Mouse (Mus musculus): ENCODE results near the gene Slc6a16.

The Slc6a16 gene

DNA sequence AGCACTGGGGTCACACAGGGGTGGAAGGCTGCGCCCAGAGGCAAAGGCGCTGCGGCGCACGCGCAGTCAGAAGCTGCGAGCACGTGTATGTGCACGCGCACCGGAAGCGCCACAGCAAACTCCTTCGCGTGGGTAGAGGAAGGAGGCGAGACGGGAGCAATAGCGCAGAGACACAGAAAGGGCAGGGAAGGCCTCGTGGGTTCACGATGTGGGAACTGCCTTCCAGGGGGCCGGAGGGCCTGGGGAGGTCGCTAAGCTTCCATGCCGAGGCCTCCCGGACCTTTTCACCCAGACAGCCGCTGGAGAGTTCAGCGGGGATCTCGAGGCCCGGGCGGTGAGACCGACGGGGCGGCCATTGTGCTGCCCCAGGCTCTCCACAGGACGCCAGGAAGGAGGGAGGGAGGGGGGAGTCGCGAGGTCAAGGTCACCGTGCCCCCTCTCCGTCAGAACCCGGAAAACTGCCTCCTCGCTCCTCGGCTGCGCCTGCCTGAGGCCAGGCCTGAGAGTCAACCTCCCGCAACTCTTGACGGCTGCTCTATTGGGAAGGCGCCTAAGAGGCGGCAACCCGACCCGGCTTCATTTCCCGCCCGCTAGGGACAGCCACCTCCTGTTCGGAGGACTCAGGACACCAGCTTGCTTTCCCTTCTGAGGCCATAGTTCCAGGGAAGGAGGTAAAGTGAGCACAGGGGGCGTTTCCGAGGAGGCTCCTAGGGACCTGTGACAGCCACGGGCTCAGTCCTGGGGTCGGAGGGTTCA, at the start of gene Slc6a16:
TSS of gene Slc6a16 (plus strand) at position 453 of the 756 bp plus-strand sequence.
- in situ Hi-C loops (cut with MboI) = no loop called here

DNA sequence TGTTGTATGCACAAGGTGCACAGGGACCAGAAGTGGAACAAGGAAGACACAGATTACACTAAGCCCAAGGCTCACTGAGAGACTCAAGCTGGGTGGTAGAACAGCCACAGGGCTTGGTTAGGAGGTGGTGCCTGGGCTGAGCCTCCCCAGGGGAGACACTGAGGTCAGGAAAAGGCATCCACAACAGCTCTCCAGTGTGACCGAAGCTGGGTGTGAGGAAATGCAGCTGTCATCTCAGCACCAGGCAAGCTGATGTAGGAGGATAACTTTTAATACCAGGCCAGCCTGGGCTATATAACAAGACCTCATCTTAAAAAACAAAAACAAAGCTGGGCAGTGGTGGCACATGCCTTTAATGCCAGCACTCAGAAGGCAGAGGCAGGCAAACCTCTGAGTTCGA, 49.7 kb upstream of the Slc6a16 start:
- in situ Hi-C loops (cut with MboI) = no loop called here

DNA sequence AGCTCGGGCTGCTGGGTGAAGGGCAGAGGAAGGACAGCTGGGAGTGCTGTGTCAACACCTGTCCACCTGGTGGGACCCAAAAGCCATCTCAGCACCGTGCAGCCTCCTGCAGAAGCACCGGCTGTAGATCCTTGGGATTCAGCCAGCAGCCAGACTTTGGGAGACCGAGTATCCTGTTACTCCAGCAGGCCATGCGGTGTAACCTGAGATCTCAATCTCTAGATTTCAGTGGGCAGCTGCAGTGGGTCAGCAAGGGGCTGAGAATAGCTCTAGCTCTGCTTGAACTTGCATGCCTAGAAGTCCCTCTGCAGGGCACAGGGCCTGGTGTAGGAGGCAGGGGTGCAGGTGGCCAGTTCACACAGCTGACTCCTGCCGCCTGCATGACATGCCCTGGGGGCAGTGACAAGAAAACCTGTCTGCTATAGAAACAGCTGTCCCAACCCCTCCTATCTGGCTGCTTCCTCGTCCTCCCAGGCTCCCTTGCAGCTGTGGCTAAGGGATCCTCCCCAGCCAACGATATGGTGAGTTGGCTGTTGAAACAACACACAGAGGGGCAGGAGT, 49.0 kb upstream of the Slc6a16 start:
- in situ Hi-C loops (cut with MboI) = no loop called here

DNA sequence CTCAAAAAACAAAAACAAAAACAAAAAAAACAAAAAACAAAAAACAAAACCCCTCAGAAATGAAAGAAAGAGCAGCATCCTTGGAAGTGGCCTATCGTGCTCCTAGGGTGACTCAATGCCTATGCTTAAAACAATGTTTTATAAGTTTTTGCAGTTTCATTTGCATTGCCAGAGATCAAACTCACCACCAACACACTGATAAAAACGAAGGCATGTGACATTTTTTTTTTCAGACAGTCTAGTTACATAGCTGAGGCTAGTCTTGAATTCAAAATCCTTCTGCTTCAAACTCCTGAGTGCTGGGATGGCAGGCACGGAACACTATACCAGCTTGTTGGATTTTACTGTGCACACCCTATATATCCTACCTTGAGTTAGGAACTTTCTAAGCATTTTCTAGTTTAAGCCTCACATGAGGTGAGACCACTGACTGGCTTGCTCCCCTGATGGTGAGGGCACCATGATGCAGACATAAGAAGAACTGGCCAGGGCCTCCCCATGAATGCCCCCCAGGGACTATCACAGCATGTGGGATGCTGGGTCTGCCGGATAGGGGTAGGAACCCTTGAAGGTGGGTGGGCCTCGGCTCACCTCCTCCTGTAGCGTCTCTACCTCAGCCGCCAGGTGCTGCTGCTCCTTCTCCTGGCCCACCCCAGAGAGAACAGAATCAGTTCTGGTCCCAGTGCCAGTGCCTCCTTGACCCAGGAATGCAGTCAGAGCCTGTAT, 48.1 kb upstream of the Slc6a16 start:
- in situ Hi-C loops (cut with MboI) = no loop called here

DNA sequence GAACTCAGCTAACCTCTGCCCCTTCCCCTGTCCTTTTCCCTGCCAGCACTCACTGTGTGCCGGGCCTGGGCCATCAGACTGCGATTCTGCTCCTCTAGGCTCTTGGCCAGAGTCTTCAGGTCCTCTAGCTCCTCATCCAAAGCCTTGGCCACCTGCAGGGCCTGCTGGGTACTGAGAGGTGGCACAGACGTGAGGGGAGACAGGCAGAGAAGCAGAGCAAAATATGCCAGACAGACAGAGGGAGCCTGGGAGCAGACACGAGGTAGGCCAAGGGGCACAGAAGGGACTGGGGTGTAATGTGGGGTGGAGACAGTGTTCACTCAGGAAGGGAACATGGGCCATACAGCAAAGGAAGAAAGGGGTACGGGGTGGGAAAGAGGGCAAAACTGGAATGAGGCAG, 47.5 kb upstream of the Slc6a16 start:
- in situ Hi-C loops (cut with MboI) = no loop called here

DNA sequence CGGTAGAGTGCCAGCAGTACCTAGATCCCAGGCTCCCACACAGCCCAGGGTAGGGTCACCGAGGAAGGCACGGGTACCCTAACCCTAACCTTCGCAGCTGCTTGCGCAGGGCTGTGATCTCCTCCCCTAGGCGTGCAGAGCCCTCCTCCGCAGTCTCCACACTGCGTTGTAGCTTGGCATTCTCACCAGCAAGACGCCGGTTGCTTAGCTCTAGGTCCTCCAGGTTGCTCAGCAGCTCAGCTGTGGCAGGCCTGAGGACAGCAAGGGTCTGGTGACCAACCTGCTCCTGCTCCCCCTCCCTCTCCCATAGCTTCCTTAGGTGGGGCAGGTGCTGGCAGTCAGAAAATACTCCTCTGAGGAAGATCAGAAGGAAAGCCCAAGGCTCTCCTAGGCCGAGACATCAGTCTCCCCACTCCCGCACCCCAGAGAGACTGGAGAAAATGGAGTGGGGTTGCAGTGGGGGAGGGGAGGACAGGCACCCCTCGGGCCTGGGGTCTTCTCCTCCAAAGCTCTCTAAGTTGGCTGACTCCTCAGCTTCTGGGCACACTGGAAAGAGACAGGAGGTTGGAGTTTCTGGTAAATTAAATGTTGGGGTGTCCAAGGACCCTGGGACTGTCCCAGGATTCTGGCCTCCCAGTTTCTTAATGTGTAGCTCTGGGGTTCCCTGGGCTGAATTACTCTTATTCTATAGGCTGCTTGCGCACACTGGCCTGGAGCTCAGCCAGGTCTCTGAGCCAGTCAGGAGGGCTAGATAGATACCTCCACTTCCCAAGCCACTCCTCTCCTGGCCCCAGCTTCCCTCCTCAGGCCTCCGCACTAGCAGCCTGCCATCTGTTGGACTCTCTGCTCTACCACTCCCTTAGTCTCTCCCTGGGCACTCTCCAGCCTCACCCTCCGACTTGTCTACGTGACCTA, 46.8 kb upstream of the Slc6a16 start:
- in situ Hi-C loops (cut with MboI) = no loop called here

DNA sequence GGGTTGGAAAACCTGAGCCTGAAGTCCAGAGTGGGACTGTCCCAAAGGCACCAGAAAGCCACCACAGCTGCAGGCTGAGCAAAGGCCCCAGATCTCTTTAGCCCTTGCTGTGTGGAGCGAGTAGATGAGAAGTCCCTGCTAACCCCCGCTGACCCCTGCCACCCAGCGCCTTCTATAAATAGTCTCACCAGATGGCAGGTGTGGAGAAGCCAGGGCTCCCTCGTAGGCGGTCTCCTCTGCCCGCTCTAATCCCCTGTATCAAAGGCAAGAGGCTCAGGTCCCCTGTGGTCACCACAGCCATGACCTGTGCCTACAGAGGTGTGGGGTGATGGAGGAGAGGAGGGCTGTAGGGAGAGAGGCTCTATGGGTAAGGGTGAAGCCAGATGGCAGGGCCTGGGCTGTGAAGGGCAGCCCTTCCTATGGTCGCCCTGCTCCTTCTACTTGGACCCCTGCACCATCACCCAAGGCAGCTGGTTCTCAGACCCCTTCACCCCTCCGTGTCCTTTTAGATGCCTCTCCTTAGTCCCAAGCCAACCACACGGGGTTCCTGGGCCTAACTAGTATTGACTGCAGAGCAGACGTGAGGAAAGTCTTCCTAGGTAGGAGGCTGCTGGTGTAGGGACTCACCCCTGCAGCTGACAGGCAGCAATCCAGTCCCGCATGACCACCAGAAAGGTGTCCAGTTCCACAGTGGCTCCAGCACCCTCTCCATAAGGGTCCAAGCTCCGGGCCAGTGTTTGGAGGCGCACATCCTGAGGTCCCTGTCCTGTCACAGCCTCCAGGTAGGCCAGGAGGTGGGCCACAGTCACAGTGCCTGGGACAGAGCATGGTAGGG, 45.3 kb upstream of the Slc6a16 start:
- in situ Hi-C loops (cut with MboI) = no loop called here

DNA sequence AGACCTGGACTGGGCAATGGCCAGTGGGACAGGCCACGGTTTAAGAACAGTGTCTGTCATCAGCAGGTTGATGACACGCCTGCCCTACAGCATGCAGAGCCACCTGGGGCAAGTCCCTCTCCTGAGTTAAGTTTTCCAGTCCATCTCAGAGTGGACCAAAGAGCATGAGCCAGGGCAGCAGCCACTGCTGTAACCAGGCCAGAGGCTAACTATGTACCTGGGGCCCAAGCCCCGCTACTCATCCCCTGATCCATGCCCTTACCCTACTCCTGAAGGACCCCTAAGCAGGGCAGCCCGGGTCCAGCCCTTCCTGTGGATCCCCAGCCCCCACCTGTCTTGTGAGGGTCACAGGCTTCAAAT, 44.7 kb upstream of the Slc6a16 start:
- in situ Hi-C loops (cut with MboI) = no loop called here

DNA sequence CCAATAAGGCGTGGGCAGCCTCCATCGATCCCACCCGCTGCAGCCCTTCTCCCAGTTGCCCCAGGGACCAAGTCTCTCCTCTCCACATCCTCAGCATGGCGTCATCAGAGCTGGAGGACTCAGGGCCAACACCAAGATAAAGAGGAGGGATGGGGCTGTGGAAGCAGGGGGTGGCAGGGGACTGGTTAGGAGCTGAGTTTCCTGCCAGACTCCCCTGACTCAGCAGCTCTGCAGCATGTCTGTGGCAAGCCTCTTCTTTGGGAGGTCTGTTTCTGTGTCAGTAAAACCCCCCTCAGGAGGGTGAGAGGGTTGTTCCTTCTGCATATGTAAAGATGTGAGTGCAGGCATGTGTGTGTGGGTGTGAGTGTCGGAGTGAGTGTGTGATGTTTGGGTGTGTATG, 43.9 kb upstream of the Slc6a16 start:
- in situ Hi-C loops (cut with MboI) = no loop called here

DNA sequence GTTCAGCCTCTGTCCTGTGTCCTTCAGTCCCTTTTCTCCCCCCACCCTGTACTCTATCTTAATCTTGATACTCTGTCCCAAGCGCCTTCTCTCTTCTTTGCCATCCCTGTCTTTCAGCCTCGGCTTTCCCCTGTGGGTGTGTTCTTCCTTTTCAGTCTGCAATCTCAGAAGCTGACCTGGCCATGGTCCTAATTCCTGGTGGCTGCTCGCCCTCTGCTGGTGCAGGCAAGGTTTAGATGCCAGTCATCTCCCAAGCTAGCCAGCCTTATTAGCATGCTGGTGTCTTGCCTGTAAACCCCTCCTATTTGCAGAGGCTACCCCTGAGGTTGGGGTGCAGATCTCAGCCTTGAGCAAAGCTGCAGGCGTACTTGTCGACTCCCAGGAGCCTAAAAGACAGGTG, 42.5 kb upstream of the Slc6a16 start:
- in situ Hi-C loops (cut with MboI) = no loop called here

DNA sequence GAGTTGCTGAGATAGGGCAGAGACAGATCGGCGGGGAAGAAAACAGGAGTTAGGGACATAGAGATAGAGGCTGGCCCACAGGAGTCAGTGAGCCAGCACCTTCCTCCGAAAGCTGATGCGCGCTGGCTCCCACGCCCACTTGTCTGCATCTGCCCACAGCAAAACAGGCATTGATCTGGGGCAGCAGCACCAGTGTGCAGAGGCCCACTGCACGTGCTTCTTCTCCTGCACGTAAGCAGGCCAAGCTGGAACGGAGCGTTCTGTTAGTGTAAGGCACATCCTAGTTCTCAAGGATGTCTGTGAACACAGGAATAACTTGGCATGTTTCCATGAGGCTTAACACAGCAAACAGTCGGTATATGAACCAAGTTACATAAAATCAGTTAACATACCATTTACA, 41.9 kb upstream of the Slc6a16 start:
- in situ Hi-C loops (cut with MboI) = no loop called here

DNA sequence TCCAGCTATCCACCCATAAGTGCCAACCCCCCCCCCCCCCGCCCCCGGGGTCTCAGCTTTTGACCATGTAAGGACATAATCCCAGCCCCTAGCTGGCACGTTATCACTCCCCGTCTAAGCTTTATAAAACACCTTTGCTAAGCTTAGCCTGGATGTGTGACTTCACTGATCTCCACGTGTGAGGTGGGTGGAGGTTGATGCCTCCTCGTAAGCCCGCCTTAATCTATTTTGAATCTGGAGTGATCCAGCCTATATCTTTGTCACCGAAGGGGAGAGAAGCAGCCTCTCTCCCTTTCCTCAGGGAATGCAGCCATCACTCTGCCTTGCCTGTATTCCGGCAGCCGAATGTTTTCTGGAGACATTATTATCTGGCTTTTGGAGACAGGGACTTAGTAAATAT, 38.2 kb upstream of the Slc6a16 start:
- in situ Hi-C loops (cut with MboI) = no loop called here

DNA sequence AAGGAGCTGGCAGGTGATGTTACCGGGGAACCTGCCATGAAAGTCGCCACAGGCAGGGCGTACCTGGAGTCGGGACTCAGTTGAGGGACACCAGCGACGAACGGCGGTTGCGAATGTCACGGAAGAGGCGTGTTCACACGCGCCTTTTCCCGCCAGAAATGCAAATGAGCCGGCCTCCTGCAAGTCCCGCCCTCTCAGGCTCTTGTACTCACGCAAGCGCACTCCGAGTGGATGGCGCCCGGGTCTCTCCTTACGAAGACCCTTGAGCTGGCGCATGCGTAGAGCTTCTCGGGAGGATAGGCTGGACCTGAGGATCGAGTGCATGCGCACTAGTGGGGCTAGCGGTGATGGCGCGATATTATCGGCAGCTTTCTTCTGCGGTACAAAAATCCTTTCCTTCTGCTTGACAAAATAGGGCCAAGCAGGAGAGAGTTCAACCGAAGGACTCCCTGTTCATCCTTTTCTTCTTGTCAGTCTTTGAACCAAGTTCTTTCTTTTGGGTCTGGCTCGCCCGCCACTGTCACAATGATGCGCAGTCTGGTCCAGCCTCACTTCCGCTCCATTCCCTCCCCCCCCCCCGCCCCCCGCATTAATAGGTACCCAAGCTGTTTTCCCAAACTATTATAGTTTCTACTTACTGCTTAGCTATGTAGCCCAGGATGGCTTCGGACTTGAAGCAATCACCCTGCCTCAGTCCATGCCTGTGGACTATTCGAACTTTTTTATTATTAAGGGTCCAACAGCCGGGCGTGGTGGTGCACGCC, 36.3 kb upstream of the Slc6a16 start, which contains the start of gene Ccdc155:
TSS of gene Ccdc155 (minus strand) at position 513 of the 764 bp plus-strand sequence.
- in situ Hi-C loops (cut with MboI) = no loop called here

DNA sequence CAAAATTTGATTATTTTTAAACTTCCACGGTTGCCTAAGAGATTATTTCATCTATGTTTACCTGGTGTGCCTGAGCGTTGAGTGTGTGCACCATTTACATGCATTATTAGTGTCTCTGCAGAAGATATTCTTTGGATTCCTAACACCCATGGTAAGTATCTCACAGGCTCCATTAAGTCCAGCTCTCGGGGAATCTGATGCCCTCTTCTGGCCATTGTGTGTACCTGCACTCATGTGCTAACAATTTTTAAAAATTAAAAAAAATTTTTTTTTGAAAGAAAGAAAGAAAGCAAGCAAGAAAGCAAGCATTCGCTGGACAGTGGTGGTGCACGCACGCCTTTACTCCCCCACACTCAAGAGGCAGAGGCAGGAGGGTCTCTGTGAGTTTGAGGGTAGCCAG, 32.6 kb upstream of the Slc6a16 start:
- in situ Hi-C loops (cut with MboI) = no loop called here

DNA sequence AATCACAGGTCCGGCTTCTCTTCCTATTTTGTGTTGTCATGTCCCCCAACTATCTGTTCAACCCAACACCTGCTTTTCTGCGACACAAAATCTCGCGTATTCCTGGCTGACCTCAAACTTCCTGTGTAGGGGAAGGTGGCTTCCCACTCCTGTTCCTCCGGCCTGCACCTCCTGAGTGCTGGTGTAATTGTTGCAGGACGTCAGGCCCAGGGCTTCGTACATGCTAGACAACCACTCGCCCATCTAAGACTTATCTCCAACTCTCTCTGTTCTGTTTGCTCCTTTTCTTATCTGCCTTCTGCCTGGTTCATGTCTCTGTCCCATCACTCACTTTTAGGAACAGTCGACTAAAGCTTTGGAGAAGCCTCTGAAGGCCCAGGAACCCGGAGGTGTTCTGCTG, 29.8 kb upstream of the Slc6a16 start:
- in situ Hi-C loops (cut with MboI) = no loop called here

DNA sequence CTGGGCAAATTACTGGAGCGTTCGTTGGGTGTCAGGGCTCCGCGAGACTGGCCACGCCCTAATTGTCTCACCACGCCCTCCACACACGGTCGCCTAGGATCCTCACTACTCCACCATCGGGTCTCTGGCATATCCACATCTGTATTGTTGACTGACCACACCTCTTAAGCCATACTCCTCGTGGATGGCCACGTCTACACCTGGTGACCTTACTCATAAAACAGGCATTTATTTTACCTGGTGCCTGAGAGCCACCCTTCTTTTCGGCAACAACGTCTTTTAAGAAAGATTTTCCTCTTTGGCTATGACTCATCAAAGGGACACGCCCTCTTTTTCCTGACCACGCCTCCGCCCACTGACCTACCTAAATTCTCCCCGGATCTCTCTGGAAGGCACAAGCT, 29.0 kb upstream of the Slc6a16 start, which contains the start of gene Dkkl1:
TSS of gene Dkkl1 (minus strand) at position 297 of the 401 bp plus-strand sequence.
- in situ Hi-C loops (cut with MboI) = no loop called here

DNA sequence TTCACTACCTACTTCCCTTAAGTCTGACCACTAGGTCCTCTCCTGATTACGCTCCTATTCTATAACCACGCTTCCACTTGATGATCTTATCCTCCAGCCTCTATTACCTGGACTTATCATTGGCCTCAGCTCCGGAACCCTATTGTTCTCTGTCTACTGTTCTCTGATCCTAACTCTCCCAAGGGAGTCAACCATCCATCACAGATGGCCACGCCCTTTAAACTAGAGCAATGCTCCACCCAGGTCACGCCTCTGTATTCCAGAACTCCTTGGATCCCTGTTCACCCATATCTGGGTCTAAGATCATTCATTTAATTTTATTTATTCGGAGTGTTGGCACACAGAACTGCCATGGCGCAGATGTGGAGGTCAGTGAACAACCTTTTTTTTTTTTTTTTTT, 28.5 kb upstream of the Slc6a16 start:
- in situ Hi-C loops (cut with MboI) = no loop called here

DNA sequence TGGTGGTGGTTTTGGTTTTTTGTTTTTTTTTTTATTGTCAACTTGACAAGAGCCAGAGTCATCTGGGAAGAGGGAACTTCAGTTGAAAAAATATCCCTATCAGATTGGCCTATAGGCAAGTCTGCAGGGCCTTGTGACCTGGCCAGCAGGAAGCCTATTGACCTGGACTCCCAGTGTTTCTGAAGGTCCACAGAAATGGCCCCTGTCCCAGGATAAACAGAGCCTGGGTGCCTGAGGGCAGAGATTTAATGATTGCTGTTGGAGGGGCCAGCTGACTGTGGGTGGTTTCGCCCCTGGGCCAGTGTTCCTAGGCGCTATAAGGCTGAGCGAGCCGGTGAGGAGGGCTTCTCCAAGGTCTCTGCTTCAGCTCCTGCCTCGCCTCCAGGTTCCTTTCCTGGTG, 27.2 kb upstream of the Slc6a16 start:
- in situ Hi-C loops (cut with MboI) = no loop called here

DNA sequence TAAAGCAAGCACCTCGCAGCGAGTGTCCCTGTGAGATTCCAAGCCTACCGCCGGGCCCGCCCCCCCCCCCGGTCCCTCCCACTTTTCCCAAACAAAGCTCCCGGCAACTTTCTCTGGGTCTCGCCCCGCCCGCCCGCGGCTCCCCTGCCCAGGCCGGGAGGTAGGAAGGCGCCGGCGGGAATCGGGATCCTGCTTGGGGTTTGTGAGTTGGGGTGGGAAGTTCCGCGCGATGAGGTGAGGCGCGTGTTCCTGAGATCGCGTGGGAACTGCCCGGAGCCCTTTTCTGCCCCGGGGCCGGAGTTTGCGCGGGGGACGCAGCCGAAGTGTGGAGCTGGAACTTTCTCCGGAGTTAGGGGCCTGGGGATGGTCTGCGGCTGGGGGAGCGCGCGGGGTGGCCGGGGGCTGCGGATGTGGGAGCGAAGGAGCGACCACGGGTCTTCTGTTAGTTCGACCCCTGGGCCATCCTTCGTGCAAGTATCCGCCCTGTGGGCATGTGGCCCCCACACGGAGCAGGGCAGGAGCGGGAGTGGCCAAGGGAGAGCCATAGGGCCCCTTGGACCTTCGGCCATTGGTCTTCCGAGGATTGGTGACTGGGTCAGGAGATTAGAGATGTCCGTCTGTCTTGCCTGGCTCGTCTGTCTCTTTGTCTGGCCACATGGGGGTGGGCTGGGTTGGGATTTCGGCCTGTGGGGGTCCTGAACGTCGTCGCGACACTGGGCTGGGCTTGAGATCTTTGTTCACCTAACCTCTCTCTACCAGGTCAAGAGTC, 25.0 kb upstream of the Slc6a16 start, which contains the start of gene Tead2:
TSS of gene Tead2 (plus strand) at position 81 of the 769 bp plus-strand sequence.
- in situ Hi-C loops (cut with MboI) = no loop called here
